Comparison of ENCODE assay signal across 7 mouse cellular contexts in the genomic region with DNA sequence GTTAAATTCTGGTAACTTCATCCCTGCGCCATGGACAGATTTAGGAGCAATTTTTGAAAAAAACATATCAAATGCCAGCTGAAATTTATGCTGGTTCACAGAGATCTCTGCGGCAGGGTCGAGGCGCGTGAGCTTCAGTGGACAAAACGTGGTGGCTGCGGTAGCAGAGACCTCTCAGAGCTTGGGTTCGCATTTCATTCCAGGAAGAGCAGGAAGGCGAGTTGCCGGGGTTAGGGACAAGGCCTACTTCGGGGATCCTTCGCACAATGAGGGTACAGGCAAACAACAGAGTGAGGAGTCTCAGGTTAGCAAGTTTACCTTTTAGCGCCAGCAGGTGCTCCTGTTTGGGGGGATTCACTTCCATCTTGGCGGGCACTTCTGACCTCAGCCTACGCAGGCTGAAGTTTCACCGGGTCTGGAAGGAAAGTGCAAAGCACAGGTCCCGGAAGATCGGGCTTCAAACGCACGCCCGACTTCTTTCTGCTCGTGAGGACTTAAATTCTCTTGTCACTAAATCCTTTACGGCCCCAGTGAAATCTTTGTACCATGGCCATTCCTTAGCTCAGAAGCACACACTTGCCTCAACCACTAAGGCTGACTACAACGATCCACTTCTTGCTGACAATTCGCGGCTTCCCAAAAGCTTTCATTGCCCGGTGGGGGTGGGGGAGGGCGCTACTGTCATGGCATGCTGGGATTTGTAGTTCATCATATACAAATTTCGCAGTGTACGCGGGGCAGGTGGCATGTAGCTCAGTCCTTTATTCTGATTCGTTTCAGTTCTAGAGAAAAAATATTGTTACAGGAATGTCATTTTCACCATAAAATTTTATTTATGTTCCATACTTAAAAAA. TPM values are rescaled to one million over a fixed set of nuclear protein-coding genes. Genes with fewer than 3 reads are reported as not detected.
DNase-seq lines count a peak whose midpoint lies in the region; ATAC-seq and TF ChIP-seq lines count a peak whose summit lies in the region.

Gene Trappc13, minus strand, starts transcription at position 674 of the 854 bp plus-strand sequence.

- H3K79me2 ChIP-seq in CH12.LX (replicated peaks; ENCODE audit: control insufficient read depth, extremely low read depth, insufficient read depth, poor library complexity, severe bottlenecking): peaks cover 31% of the 10 kb centered on the region

- H3K27ac ChIP-seq in CH12.LX (ENCODE audit: insufficient read depth, low read depth): peak within 1 kb of the TSS; percentile 64
- H3K27ac ChIP-seq in kidney, embryonic 15.5 days: peak within 1 kb of the TSS; percentile 91

- H3K4me2 ChIP-seq in CH12.LX (ENCODE audit: insufficient read depth, low read depth, poor library complexity, severe bottlenecking): peak within 1 kb of the TSS; percentile 89
- peak within 1 kb of the TSS; percentile 65 for H3K4me2 ChIP-seq in kidney, embryonic 15.5 days

- H3K9ac ChIP-seq in CH12.LX (ENCODE audit: insufficient read depth, low read depth): peak within 1 kb of the TSS; percentile 87
- peak within 1 kb of the TSS; percentile 68 for H3K9ac ChIP-seq in kidney, embryonic 15.5 days

- no peak for TF ChIP-seq RAD21 in CH12.LX (IDR thresholded peaks at IDR 0.05; ENCODE audit: low read depth, low read length)

- peaks cover 0 to 26% of the 10 kb centered on the region in 2 experiments; a peak in 2 of 4 replicates for H3K4me1 ChIP-seq in CH12.LX (ENCODE audit: control insufficient read depth in 1 of 2, insufficient read depth in 2 of 2)
- H3K4me1 ChIP-seq in kidney, embryonic 15.5 days: peaks cover 12% of the 10 kb centered on the region

- peak within 1 kb of the TSS; percentile 79 to 97 (median 88) for H3K4me3 ChIP-seq in CH12.LX (replicated peaks in 1 of 3; ENCODE audit: low read depth in 2 of 3, low read length in 2 of 3, poor library complexity in 1 of 3)
- H3K4me3 ChIP-seq in kidney, embryonic 15.5 days (replicated peaks): peak within 1 kb of the TSS; percentile 83

- DNase-seq in CH12.LX (ENCODE audit: extremely low read depth) (peak; percentile 85), MN1 (ENCODE audit: low spot score) (peak; percentile 55), liver (peak; percentile 91)
- DNase-seq in embryo, embryonic 11 days: peak; percentile 90

- no peak for TF ChIP-seq EP300 in CH12.LX (IDR thresholded peaks at IDR 0.05; ENCODE audit: low read length)

- dilution Hi-C loops in CH12.LX (cut with MboI; ENCODE audit: extremely low pct_ligation_motif_present, extremely low pct_unique_long_range_greater_than_20kb, low sequenced_read_pairs): no loop called here

- no peaks in the 10 kb centered on the region for H3K27me3 ChIP-seq in CH12.LX (replicated peaks)
- no peaks in the 10 kb centered on the region for H3K27me3 ChIP-seq in kidney, embryonic 15.5 days

- no peak for TF ChIP-seq CTCF in CH12.LX (conservative IDR thresholded peaks at IDR 0.05 in 1 of 2, IDR thresholded peaks at IDR 0.05 in 1 of 2; ENCODE audit: low read depth in 2 of 2, low read length in 2 of 2)

- no peaks in the 10 kb centered on the region for H3K9me3 ChIP-seq in CH12.LX (replicated peaks; ENCODE audit: low read length)
- H3K9me3 ChIP-seq in kidney, embryonic 15.5 days (replicated peaks): no peaks in the 10 kb centered on the region

- in situ Hi-C loops in CH12.LX (cut with MboI; ENCODE audit: low pct_ligation_motif_present, low pct_unique_long_range_greater_than_20kb, low sequenced_read_pairs): no loop called here

- peak; percentile 71 for TF ChIP-seq POLR2A in CH12.LX (IDR thresholded peaks at IDR 0.05; ENCODE audit: low read depth, low read length)

- peaks cover 14 to 23% of the 10 kb centered on the region in 2 experiments for H3K36me3 ChIP-seq in CH12.LX (replicated peaks in 1 of 2; ENCODE audit: control insufficient read depth in 1 of 2, insufficient read depth in 1 of 2, low read length in 1 of 2)
- H3K36me3 ChIP-seq in kidney, embryonic 15.5 days: peaks cover 28% of the 10 kb centered on the region

- ATAC-seq in granulocyte monocyte progenitor cell, adult 5-6 weeks (replicated peaks; ENCODE audit: poor library complexity, severe bottlenecking): peak; percentile 81
- ATAC-seq in kidney, embryonic 15.5 days (replicated peaks; ENCODE audit: low FRiP score): peak; percentile 93
- ATAC-seq in neutrophil, adult 5-6 weeks (ENCODE audit: extremely low read depth, insufficient number of reproducible peaks, low FRiP score, poor library complexity, severe bottlenecking): peak; percentile 65

- under 1% methylated on average over 32 of the region's 32 CpGs for WGBS in kidney, embryonic 15.5 days

TF ChIP-seq in CH12.LX, 34 proteins besides CTCF, POLR2A, EP300 and RAD21:
- TF ChIP-seq UBTF (IDR thresholded peaks at IDR 0.05; ENCODE audit: low read depth, low read length) (no peak; the same call in 1 of the 2 replicates), JUND (conservative IDR thresholded peaks at IDR 0.05; ENCODE audit: low read depth, low read length) (no peak), ETS1 (conservative IDR thresholded peaks at IDR 0.05; ENCODE audit: low read depth, low read length) (peak; percentile 5; the same call in 1 of the 2 replicates), JUN (IDR thresholded peaks at IDR 0.05; ENCODE audit: insufficient read depth, low read depth, low read length) (no peak), ZKSCAN1 (IDR thresholded peaks at IDR 0.05; ENCODE audit: borderline replicate concordance, low read depth, low read length) (no peak), ELF1 (IDR thresholded peaks at IDR 0.05; ENCODE audit: low read depth, low read length) (peak; percentile 36), IRF4 (IDR thresholded peaks at IDR 0.05; ENCODE audit: low read depth, low read length) (no peak), E2F4 (IDR thresholded peaks at IDR 0.05; ENCODE audit: insufficient replicate concordance, low read depth, low read length) (no peak; the same call in 1 of the 2 replicates), KAT2A (IDR thresholded peaks at IDR 0.05; ENCODE audit: insufficient replicate concordance, low read length) (peak; percentile 86; the same call in 1 of the 2 replicates), RCOR1 (conservative IDR thresholded peaks at IDR 0.05; ENCODE audit: low read depth, low read length) (no peak), SMC3 (IDR thresholded peaks at IDR 0.05; ENCODE audit: low read depth, low read length) (no peak), MAX (IDR thresholded peaks at IDR 0.05; ENCODE audit: low read length) (no peak), GABPA (IDR thresholded peaks at IDR 0.05; ENCODE audit: insufficient replicate concordance, low read depth, low read length) (no peak; the same call in 1 of the 2 replicates), USF2 (conservative IDR thresholded peaks at IDR 0.05; ENCODE audit: low read depth, low read length) (no peak), MEF2A (IDR thresholded peaks at IDR 0.05; ENCODE audit: borderline replicate concordance, low read depth, low read length) (no peak), MAFK (IDR thresholded peaks at IDR 0.05; ENCODE audit: insufficient replicate concordance, low read length) (no peak), SIN3A (IDR thresholded peaks at IDR 0.05; ENCODE audit: low read length) (peak; percentile 91), MXI1 (IDR thresholded peaks at IDR 0.05; ENCODE audit: low read depth, low read length) (0 out of 2 replicates have a peak, but pooled peaks have one; percentile 60), CHD2 (IDR thresholded peaks at IDR 0.05; ENCODE audit: low read length) (peak; percentile 94), POLR2AphosphoS2 (IDR thresholded peaks at IDR 0.05; ENCODE audit: low read depth, low read length) (no peak), TBP (conservative IDR thresholded peaks at IDR 0.05; ENCODE audit: low read depth, low read length) (peak; percentile 47), ZC3H11A (IDR thresholded peaks at IDR 0.05; ENCODE audit: low read depth, low read length) (no peak), NELFE (IDR thresholded peaks at IDR 0.05; ENCODE audit: low read depth, low read length) (no peak), ZMIZ1 (IDR thresholded peaks at IDR 0.05; ENCODE audit: low read depth, low read length) (no peak; the same call in 1 of the 2 replicates), NRF1 (IDR thresholded peaks at IDR 0.05; ENCODE audit: low read depth, low read length) (no peak), USF1 (IDR thresholded peaks at IDR 0.05; ENCODE audit: low read depth, low read length) (no peak), ZNF384 (IDR thresholded peaks at IDR 0.05; ENCODE audit: low read depth, low read length) (peak; percentile 74), TCF12 (IDR thresholded peaks at IDR 0.05; ENCODE audit: low read depth, low read length) (no peak), MAZ (IDR thresholded peaks at IDR 0.05; ENCODE audit: low read depth, low read length) (0 out of 2 replicates have a peak, but pooled peaks have one; percentile 38), BHLHE40 (IDR thresholded peaks at IDR 0.05; ENCODE audit: low read depth, low read length) (0 out of 2 replicates have a peak, but pooled peaks have one; percentile 4), MYC (IDR thresholded peaks at IDR 0.05; ENCODE audit: low read depth, low read length) (peak; percentile 68; the same call in 1 of the 2 replicates), CHD1 (IDR thresholded peaks at IDR 0.05; ENCODE audit: low read depth, low read length) (no peak), PAX5 (IDR thresholded peaks at IDR 0.05; ENCODE audit: low read length) (no peak), HCFC1 (IDR thresholded peaks at IDR 0.05; ENCODE audit: low read depth, low read length) (peak; percentile 96)
TF ChIP-seq in CH12.LX: peak in this region for 12.

RNA-seq across cellular contexts. Expression of gene Trappc13, which starts in this region (rescaled TPM):
- total RNA-seq in CH12.LX (2012; rRNA removed) (30.2 and 35.1 TPM in 2 replicates), CH12.LX (2014; rRNA removed) (61.9 and 65.5 TPM in 2 replicates)
- polyA plus RNA-seq in CH12.LX (2012; ENCODE audit: insufficient read length, low read depth): 34.6 and 38.6 TPM in 2 replicates
- total RNA-seq in granulocyte monocyte progenitor cell, adult 5-6 weeks (2014; fragmentation: Nextera tagmentation): 53.1 and 62.4 TPM in 2 replicates
- total RNA-seq in granulocyte monocyte progenitor cell, adult 5-6 weeks (2017): 66.5 and 73.9 TPM in 2 replicates
- polyA plus RNA-seq in kidney, embryonic 15.5 days (2015; fragmentation: Nextera tagmentation; extraction: Ambion mirVana): 66.2 and 69.8 TPM in 2 replicates
- total RNA-seq in neutrophil, adult 5-6 weeks (2017): 30.6 and 37.0 TPM in 2 replicates

Comparison
In these comparisons a context has a peak if more than half of its experiments do, and no peak if none do; other contexts are left out.
1. Peak in every context shown above with its lines: DNase-seq, ATAC-seq, H3K4me3 ChIP-seq and H3K27ac ChIP-seq.